Mouse (Mus musculus) monocyte, adult 5-6 weeks (primary cell): ENCODE data around the gene Celsr2. TPM values are rescaled to one million over a fixed set of nuclear protein-coding genes. Genes with fewer than 3 reads are reported as not detected.

Experiments used
- ATAC-seq: fragments of 153-309, 156-312 bp; replicated peaks from 2 replicates; pipeline ENCODE4 v1.8.0; 2017; ENCODE audit warnings: mild to moderate bottlenecking; ENCODE audit not compliant: low TSS enrichment, insufficient number of reproducible peaks, severe bottlenecking, poor library complexity, low FRiP score
- total RNA-seq: library from RNA; stranded (forward); fragments of 200-1000, 200-491, 200-594 nt; gene quantifications from 3 replicates; pipeline ENCODE4 v1.2.3, GENCODE M21; 2017

Gene Celsr2
- total RNA-seq, 1 experiment from 2014 or later = 0.19 TPM

GRCm38 (mm10) chr3:108383485-108384354, 31.6 kb downstream of the Celsr2 start, which contains the start of gene Psrc1:
Gene Psrc1 (plus strand): TSS chr3:108383839.
- peak; percentile 62 for ATAC-seq

GRCm38 (mm10) chr3:108381945-108382875, 33.1 kb downstream of the Celsr2 start:
- no peak for ATAC-seq

GRCm38 (mm10) chr3:108380695-108381094, 34.7 kb downstream of the Celsr2 start:
- no peak for ATAC-seq

GRCm38 (mm10) chr3:108378875-108379663, 36.3 kb downstream of the Celsr2 start:
- ATAC-seq = no peak

- ATAC-seq = no peak
Observed at GRCm38 (mm10) chr3:108372691-108373090, 42.7 kb downstream of the Celsr2 start.

- no peak for ATAC-seq
Observed at GRCm38 (mm10) chr3:108372274-108372673, 43.1 kb downstream of the Celsr2 start.

GRCm38 (mm10) chr3:108368721-108369120, 46.6 kb downstream of the Celsr2 start:
- ATAC-seq = no peak

- ATAC-seq = no peak
Observed at GRCm38 (mm10) chr3:108367828-108368227, 47.5 kb downstream of the Celsr2 start.

- no peak for ATAC-seq
Observed at GRCm38 (mm10) chr3:108367173-108367572, 48.2 kb downstream of the Celsr2 start.

- no peak for ATAC-seq
Observed at GRCm38 (mm10) chr3:108364270-108364995, 50.9 kb downstream of the Celsr2 start, which contains the start of gene Mybphl. Gene Mybphl (plus strand): TSS chr3:108364911.

GRCm38 (mm10) chr3:108363626-108364025, 51.7 kb downstream of the Celsr2 start:
- ATAC-seq = no peak

GRCm38 (mm10) chr3:108360894-108361293, 54.5 kb downstream of the Celsr2 start:
- no peak for ATAC-seq

- no peak for ATAC-seq
Observed at GRCm38 (mm10) chr3:108358445-108358844, 56.9 kb downstream of the Celsr2 start.

- ATAC-seq = no peak
Observed at GRCm38 (mm10) chr3:108357051-108357450, 58.3 kb downstream of the Celsr2 start.

- ATAC-seq = no peak
Observed at GRCm38 (mm10) chr3:108355245-108355644, 60.1 kb downstream of the Celsr2 start.

GRCm38 (mm10) chr3:108348376-108348775, 67.0 kb downstream of the Celsr2 start:
- ATAC-seq = no peak

GRCm38 (mm10) chr3:108345855-108346254, 69.5 kb downstream of the Celsr2 start:
- ATAC-seq = 0 out of 2 replicates have a peak, but pooled peaks have one; percentile 27

GRCm38 (mm10) chr3:108342185-108342584, 73.2 kb downstream of the Celsr2 start:
- no peak for ATAC-seq
